Mouse (Mus musculus): ENCODE results near the gene Fam53b.

The Fam53b gene

GRCm38 (mm10) chr7:132813416-132814088, at the start of gene Fam53b:
Gene Fam53b, minus strand, starts transcription at chr7:132813886.
- DNase-seq (ENCODE audit: low read depth), result peak; percentile 80

- peak; percentile 94 for DNase-seq (ENCODE audit: low read depth)
These were observed 45.6 kb upstream of the Fam53b start, which contains the start of gene Abraxas2 for GRCm38 (mm10) chr7:132859042-132859958. Gene Abraxas2, plus strand, starts transcription at chr7:132859225.

DNA sequence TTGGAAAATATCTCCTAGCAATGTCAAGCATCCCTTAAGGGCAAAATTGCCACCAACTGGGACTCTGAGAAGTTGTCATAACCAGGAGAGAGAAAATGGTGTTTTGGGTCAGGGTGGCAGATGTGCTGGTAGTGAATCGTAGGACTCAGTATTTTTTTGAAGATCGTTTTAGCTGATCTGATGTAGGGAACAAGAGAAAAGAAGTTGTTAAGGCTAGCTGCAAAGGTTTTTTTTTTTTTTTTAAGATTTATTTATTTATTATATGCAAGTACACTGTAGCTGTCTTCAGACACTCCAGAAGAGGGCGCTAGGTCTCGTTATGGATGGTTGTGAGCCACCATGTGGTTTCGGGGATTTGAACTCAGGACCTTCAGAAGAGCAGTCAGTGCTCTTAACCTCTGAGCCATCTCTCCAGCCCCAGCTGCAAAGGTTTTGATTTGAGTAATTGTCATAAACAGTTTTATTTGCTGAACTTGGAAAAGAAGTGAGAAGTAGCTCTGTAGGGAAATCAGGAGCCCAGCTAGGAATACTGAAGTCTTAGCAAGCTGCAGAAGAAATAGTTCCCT, 44.4 kb upstream of the Fam53b start:
- peak; percentile 45 for DNase-seq (ENCODE audit: low read depth)

- DNase-seq (ENCODE audit: low read depth), result no peak
These were observed 42.4 kb upstream of the Fam53b start for GRCm38 (mm10) chr7:132856083-132856482.

DNA sequence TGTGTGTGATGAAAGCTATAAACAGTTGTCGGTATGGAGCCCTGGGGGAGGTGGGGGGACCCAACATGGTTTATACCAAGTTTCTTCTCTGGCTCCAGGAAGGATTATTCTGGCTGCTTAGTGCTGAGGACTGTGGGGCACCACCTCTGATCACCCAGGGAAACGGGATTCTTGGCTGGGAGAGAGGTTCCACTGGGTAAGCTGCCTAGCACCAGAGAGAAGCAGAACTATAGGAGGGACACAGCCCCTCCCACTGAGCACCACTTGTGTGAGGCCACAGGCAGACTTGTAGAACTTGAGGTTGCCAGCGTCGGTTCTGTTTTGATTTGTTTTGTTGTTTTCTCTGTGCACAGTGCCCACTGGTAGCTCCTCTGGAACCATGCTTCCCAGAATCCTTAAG, 40.3 kb upstream of the Fam53b start:
- no peak for DNase-seq (ENCODE audit: low read depth)

DNA sequence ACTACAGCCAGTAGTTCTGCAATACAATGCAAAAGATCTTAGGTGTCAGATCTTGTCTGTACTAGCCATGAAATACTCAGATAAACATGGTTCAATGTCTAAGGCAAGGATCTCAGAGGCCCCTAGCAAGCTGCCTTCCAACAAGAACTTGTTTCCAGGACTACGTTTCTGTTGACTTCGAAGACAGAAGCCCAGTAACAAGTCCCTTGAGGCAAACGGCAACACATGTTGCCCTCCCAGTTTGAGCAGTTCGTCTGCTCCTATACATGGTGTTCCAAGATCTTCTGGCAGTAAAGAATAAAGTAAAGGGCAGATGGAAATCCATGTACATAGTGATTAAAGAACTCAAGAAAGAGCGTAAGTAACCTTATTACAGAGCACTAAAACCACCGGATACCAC, 39.7 kb upstream of the Fam53b start:
- DNase-seq (ENCODE audit: low read depth), result no peak

DNA sequence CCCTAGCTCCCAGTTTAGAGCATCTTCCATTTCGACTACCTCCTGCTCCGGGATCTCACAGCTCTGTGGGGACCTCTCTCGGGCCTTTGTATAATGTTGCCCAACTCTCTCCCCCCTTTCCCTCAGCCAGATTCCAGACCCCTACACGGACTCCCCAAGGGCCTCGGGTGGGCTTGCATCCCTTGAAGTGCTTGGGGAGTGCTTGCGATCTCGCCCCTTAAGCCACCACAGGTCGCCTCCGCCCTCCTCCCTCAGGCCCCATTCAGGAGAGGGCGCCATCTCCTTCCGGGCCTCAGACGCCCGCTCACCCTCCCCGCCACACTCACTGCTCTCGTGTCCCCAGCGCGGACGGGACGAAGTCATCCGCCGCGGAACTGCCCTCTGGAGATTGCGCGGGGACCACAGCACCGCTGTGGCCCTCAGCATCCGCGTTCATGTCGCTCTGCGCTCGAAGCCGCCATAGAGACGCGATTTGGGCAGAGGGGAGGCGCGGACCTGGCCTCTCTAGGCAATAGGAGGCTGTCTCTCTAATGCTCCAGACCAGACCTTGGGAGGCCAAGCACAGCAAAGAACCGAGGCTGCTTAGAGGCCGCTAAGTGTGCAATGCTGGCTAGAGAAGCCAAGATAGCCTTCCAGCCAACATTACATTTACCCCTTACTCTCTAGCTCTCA, 38.6 kb upstream of the Fam53b start, which contains the start of gene Eef1akmt2:
Eef1akmt2 (minus strand) TSS at position 501 of the 672 bp plus-strand sequence.
- peak; percentile 88 for DNase-seq (ENCODE audit: low read depth)

DNA sequence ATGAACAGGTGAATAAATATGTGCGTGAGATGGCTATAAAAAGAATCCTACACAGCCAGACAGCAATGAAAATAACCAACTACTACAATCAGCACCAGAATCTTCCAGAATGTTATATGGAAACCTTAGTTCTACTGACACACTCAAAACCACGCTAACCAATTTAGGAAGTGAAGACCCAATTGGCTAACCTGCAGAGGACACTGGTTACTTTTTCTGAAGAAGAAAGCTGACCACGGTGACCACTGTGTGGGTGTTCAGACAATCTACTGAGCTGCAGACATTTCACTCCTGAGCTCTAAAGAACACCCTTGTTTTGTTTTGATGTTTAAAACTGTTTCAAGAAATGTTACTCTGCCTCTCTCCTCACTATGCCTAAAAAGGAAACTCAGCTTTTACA, 29.5 kb upstream of the Fam53b start:
- no peak for DNase-seq (ENCODE audit: low read depth)

GRCm38 (mm10) chr7:132842455-132842854, 28.8 kb upstream of the Fam53b start:
- no peak for DNase-seq (ENCODE audit: low read depth)

- DNase-seq (ENCODE audit: low read depth), result no peak
These were observed 27.6 kb upstream of the Fam53b start for GRCm38 (mm10) chr7:132841287-132841686.

DNA sequence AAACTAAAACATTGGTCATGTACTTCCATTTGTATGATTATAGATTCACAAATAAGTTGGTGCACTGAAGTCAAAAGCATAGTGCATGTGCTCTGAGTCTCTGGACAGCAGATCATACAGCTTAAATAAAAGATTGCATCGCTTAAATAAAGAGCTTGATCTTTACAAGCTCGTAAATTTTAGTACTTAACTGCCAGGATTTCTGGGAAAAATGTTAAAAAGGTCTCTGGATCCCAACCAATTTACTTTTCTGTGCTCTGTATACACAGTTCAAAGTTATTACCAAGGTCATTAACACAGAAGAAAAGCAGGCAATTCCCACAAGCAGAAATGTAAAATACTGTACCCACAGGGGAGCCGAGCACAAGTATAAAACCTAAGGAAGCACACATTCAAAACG, 17.3 kb upstream of the Fam53b start:
- no peak for DNase-seq (ENCODE audit: low read depth)

- peak; percentile 29 for DNase-seq (ENCODE audit: low read depth)
These were observed 10.8 kb upstream of the Fam53b start for GRCm38 (mm10) chr7:132824346-132825022.

DNA sequence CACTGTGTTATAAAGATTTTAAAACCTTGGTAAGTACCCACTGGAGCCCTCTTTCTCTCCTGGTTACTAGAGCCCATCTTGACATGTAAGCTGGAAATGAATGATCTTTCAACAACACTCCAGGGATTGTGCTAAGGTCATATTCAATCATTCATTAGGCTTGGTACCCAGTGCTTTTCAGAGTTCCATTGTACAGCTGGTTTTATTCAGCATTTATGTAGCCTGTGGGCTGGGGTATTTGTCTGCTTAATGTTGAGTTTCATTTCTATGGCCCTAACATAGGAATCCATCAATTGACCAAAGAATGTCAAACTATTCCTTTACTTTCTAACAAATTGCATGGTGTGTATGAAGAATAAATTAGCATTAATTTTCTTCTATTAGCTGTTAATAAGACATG, 10.1 kb upstream of the Fam53b start:
- DNase-seq (ENCODE audit: low read depth), result no peak

GRCm38 (mm10) chr7:132820692-132821091, 7.0 kb upstream of the Fam53b start:
- DNase-seq (ENCODE audit: low read depth), result no peak

DNA sequence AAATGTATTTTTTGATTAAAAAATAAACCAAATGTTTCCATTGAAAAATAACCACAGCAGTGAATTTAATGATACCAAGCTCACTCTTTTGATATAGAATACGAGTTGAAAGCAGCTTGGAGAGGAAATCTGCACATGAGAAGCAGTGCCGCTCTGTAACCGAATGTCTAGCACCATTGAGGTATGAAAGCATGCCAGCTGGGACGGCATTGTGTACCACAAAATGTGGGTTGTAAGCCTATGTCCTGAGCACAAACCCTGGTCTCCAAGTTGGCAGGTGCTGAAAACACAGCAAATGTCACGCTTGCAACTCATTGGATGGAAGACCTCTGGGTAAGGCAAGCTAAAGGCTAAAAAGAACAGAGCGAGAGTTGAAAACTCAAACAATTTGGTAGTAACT, 3.4 kb upstream of the Fam53b start:
- DNase-seq (ENCODE audit: low read depth), result no peak

- DNase-seq (ENCODE audit: low read depth), result no peak
These were observed 2.8 kb upstream of the Fam53b start for GRCm38 (mm10) chr7:132816528-132816927.

GRCm38 (mm10) chr7:132815081-132815480, 1.4 kb upstream of the Fam53b start:
- peak; percentile 48 for DNase-seq (ENCODE audit: low read depth)

DNA sequence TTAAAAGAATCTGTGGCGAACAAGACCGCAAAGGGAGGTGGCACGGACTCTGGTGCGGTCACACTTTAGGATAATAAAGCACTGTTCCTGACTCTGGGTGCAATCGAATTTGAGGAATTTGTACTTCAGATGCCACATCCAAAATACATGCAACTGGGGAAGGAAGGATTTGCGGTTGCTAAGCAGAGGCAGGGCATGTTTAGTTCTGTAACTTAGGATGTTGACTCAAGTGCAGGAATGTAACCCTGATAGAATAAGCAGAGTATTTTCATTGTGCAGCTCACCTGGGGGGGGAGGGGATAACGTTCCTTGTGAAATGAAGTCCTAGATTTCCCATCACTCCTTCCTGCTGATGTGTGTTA, 384 bp upstream of the Fam53b start:
- DNase-seq (ENCODE audit: low read depth), result no peak

GRCm38 (mm10) chr7:132812619-132813415, 869 bp downstream of the Fam53b start:
- DNase-seq (ENCODE audit: low read depth), result peak; percentile 75

DNA sequence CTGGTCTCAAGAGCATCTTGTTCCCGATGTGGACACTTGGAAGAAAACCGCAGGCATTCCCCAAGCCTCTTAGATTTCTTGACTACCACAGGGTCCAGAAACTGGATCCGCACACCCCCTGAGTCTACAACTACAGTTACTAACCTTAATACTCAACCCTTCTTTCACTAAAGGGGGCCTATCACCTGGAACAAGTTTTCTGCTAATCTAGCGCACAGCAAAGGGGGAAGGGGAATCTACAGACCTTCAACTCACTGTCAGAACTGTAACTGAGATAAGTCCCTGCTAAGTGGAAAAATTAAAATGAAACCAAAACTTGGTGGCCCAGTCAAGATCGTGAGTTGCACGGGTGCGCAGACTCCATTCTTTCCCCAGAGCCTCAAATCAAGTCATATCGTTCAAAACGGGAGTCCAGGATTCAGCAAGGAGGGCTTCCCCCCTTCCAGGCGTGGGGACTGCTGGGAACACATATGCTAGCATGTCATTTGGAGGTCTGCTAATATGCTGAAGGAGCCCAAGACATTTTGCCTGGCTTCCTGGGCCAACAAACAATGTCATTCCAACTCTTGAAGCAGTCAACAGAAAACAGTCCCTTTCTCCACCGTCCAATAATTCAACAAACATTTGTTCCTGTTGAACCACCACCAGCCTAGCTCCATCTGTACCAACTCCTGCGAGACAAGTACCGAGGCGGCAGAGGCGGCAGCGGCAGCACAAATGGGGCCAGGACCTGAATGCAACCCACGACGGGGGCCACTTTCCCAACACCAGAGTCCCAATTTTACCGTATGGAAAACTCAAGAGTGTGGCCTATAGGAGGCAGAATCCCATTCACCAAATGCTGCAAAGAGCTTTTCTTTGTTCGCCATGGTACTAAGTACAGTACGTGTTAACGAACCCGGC, 1.7 kb downstream of the Fam53b start:
- peak; percentile 91 for DNase-seq (ENCODE audit: low read depth)

Measured in induced T-regulatory cell, adult 2 months (primary cell).